Mouse (Mus musculus): ENCODE results near the gene Rpap3.

The Rpap3 gene

GRCm38 (mm10) chr15:97728804-97729203, 23.2 kb upstream of the Rpap3 start:
- peak; percentile 36 for DNase-seq

- DNase-seq = peak; percentile 30
Observed at GRCm38 (mm10) chr15:97728394-97728793, 22.8 kb upstream of the Rpap3 start.

GRCm38 (mm10) chr15:97727520-97727919, 21.9 kb upstream of the Rpap3 start:
- peak; percentile 60 for DNase-seq

- no peak for DNase-seq
Observed at GRCm38 (mm10) chr15:97727048-97727447, 21.4 kb upstream of the Rpap3 start.

GRCm38 (mm10) chr15:97726310-97726709, 20.7 kb upstream of the Rpap3 start:
- DNase-seq = no peak

- peak; percentile 45 for DNase-seq
Observed at GRCm38 (mm10) chr15:97725198-97725785, 19.7 kb upstream of the Rpap3 start.

GRCm38 (mm10) chr15:97724346-97725197, 18.9 kb upstream of the Rpap3 start:
- peak; percentile 36 for DNase-seq

GRCm38 (mm10) chr15:97723536-97724345, 18.1 kb upstream of the Rpap3 start:
- DNase-seq = no peak

- peak; percentile 84 for DNase-seq
Observed at GRCm38 (mm10) chr15:97721008-97721701, 15.5 kb upstream of the Rpap3 start.

GRCm38 (mm10) chr15:97720026-97720675, 14.5 kb upstream of the Rpap3 start:
- peak; percentile 39 for DNase-seq

- no peak for DNase-seq
Observed at GRCm38 (mm10) chr15:97719494-97719893, 13.9 kb upstream of the Rpap3 start.

- no peak for DNase-seq
Observed at GRCm38 (mm10) chr15:97718535-97719155, 13.0 kb upstream of the Rpap3 start.

- peak; percentile 84 for DNase-seq
Observed at GRCm38 (mm10) chr15:97717861-97718534, 12.4 kb upstream of the Rpap3 start.

GRCm38 (mm10) chr15:97716782-97717181, 11.2 kb upstream of the Rpap3 start:
- no peak for DNase-seq

- no peak for DNase-seq
Observed at GRCm38 (mm10) chr15:97715734-97716133, 10.1 kb upstream of the Rpap3 start.

- DNase-seq = no peak
Observed at GRCm38 (mm10) chr15:97715083-97715482, 9.5 kb upstream of the Rpap3 start.

GRCm38 (mm10) chr15:97712546-97712945, 6.9 kb upstream of the Rpap3 start:
- no peak for DNase-seq

- no peak for DNase-seq
Observed at GRCm38 (mm10) chr15:97710906-97711305, 5.3 kb upstream of the Rpap3 start.

- no peak for DNase-seq
Observed at GRCm38 (mm10) chr15:97696616-97697015, 9.0 kb downstream of the Rpap3 start.

- DNase-seq = no peak
Observed at GRCm38 (mm10) chr15:97693411-97693810, 12.2 kb downstream of the Rpap3 start.

GRCm38 (mm10) chr15:97684118-97684517, 21.5 kb downstream of the Rpap3 start:
- no peak for DNase-seq
